Mouse (Mus musculus) heart, embryonic 15.5 days (tissue): ENCODE measurements around the gene Olfr152. TPM values are rescaled to one million over a fixed set of nuclear protein-coding genes. Genes with fewer than 3 reads are reported as not detected.

Source experiments
- ATAC-seq: fragments of 200-750 bp; cut with Nextera tagmentation; replicated peaks from 2 replicates; pipeline ENCODE4 v1.8.0; 2017; ENCODE audit warnings: low read depth, moderate TSS enrichment; ENCODE audit not compliant: insufficient number of reproducible peaks, insufficient read depth, low FRiP score
- H3K27ac ChIP-seq: fragments of 300-500 bp; sonication (generic); 2 replicates; pipeline ENCODE4 v1.5.1; 2015; ENCODE audit warnings: mild to moderate bottlenecking, inconsistent platforms
- H3K27me3 ChIP-seq: fragments of 300-500 bp; sonication (generic); 2 replicates; pipeline ENCODE4 v1.6.1; 2015; ENCODE audit warnings: inconsistent platforms
- H3K36me3 ChIP-seq: fragments of 300-500 bp; sonication (generic); 2 replicates; pipeline ENCODE4 v1.6.1; 2015; ENCODE audit warnings: mild to moderate bottlenecking, inconsistent platforms
- H3K4me1 ChIP-seq: fragments of 300-500 bp; sonication (generic); replicated peaks from 2 replicates; pipeline ENCODE4 v1.6.1; 2015; ENCODE audit warnings: inconsistent platforms
- H3K4me2 ChIP-seq: fragments of 300-500 bp; sonication (generic); 2 replicates; pipeline ENCODE4 v1.6.1; 2015; ENCODE audit warnings: inconsistent platforms, mild to moderate bottlenecking, moderate library complexity
- H3K4me3 ChIP-seq: fragments of 300-500 bp; sonication (generic); 2 replicates; pipeline ENCODE4 v1.5.1; 2015; ENCODE audit warnings: mild to moderate bottlenecking, inconsistent platforms
- H3K9ac ChIP-seq: fragments of 300-500 bp; sonication (generic); 2 replicates; pipeline ENCODE4 v1.6.1; 2015; ENCODE audit warnings: mild to moderate bottlenecking, inconsistent platforms
- H3K9me3 ChIP-seq: fragments of 300-500 bp; sonication (generic); replicated peaks from 2 replicates; pipeline ENCODE4 v1.6.1; 2016; ENCODE audit warnings: inconsistent platforms
- WGBS: fragments of 180-500 bp; shearing (Covaris S2); methylation state at CpG from one replicate; pipeline ENCODE4 v1.1.7; 2015; ENCODE audit warnings: mixed read lengths; 5-methylcytosine and 5-hydroxymethylcytosine counted together
- polyA plus RNA-seq: library from polyadenylated mRNA; unstranded; fragments of >200 nt; fragmentation: Nextera tagmentation; extraction: Ambion mirVana; gene quantifications from 2 replicates; pipeline ENCODE4 v1.2.1, GENCODE M21; 2015

Gene Olfr152
- not detected in 2 replicates for polyA plus RNA-seq

- H3K36me3 ChIP-seq = no peaks in the 10 kb centered on the region
- no peak within 1 kb of the TSS for H3K27ac ChIP-seq
- no peak within 1 kb of the TSS for H3K4me2 ChIP-seq
- H3K9me3 ChIP-seq = no peaks in the 10 kb centered on the region
- 75% methylated on average over 4 of the region's 4 CpGs for WGBS
- no peaks in the 10 kb centered on the region for H3K27me3 ChIP-seq
- no peak within 1 kb of the TSS for H3K9ac ChIP-seq
- no peak within 1 kb of the TSS for H3K4me3 ChIP-seq
- H3K4me1 ChIP-seq = no peaks in the 10 kb centered on the region
- no peak for ATAC-seq
These were observed at the start of gene Olfr152 for GRCm38 (mm10) chr2:87779183-87779582. TSS of gene Olfr152 (plus strand) at chr2:87779483.

GRCm38 (mm10) chr2:87739878-87740277, 39.4 kb upstream of the Olfr152 start, which contains the start of gene Olfr1138:
TSS of gene Olfr1138 (minus strand) at chr2:87739978.
- ATAC-seq = no peak
- Histone ChIP-seq H3K27me3 (no peaks in the 10 kb centered on the region), H3K4me3 (no peak within 1 kb of the TSS), H3K4me1 (no peaks in the 10 kb centered on the region), H3K4me2 (no peak within 1 kb of the TSS), H3K36me3 (no peaks in the 10 kb centered on the region), H3K9me3 (no peaks in the 10 kb centered on the region), H3K27ac (no peak within 1 kb of the TSS), H3K9ac (no peak within 1 kb of the TSS)
- WGBS = 69% methylated on average over 1 of the region's 1 CpGs

- no peaks in the 10 kb centered on the region for H3K4me1 ChIP-seq
These were observed 35.8 kb upstream of the Olfr152 start, which contains the start of gene Olfr1140 for GRCm38 (mm10) chr2:87743452-87743851. TSS of gene Olfr1140 (plus strand) at chr2:87743752.

GRCm38 (mm10) chr2:87753891-87754290, 25.4 kb upstream of the Olfr152 start, which contains the start of gene Olfr1141:
TSS of gene Olfr1141 (minus strand) at chr2:87753991.
- Histone ChIP-seq H3K4me1 (no peaks in the 10 kb centered on the region), H3K9me3 (no peaks in the 10 kb centered on the region), H3K27me3 (no peaks in the 10 kb centered on the region), H3K27ac (no peak within 1 kb of the TSS), H3K4me2 (no peak within 1 kb of the TSS), H3K4me3 (no peak within 1 kb of the TSS), H3K9ac (no peak within 1 kb of the TSS), H3K36me3 (no peaks in the 10 kb centered on the region)
- no peak for ATAC-seq
- WGBS = 72% methylated on average over 1 of the region's 1 CpGs

More at GRCm38 (mm10) chr2:87743452-87743851, 35.8 kb upstream of the Olfr152 start, which contains the start of gene Olfr1140:
- Histone ChIP-seq H3K4me3 (no peak within 1 kb of the TSS), H3K4me2 (no peak within 1 kb of the TSS), H3K36me3 (no peaks in the 10 kb centered on the region), H3K27ac (no peak within 1 kb of the TSS), H3K27me3 (no peaks in the 10 kb centered on the region), H3K9ac (no peak within 1 kb of the TSS), H3K9me3 (no peaks in the 10 kb centered on the region)
- WGBS = 70% methylated on average over 3 of the region's 3 CpGs
- ATAC-seq = no peak

- H3K4me1 ChIP-seq = no peaks in the 10 kb centered on the region
- H3K4me2 ChIP-seq = no peak overlapping the region
- no peaks in the 10 kb centered on the region for H3K9me3 ChIP-seq
- H3K36me3 ChIP-seq = no peaks in the 10 kb centered on the region
- no peak overlapping the region for H3K4me3 ChIP-seq
- H3K9ac ChIP-seq = no peak overlapping the region
- no peaks in the 10 kb centered on the region for H3K27me3 ChIP-seq
- no peak overlapping the region for H3K27ac ChIP-seq
- no peak for ATAC-seq
- 43% methylated on average over 1 of the region's 1 CpGs for WGBS
These were observed 3.1 kb upstream of the Olfr152 start for GRCm38 (mm10) chr2:87776143-87776542.

- H3K4me3 ChIP-seq = no peak within 1 kb of the TSS
- H3K9ac ChIP-seq = no peak within 1 kb of the TSS
- no peak within 1 kb of the TSS for H3K4me2 ChIP-seq
- ATAC-seq = no peak
- H3K27ac ChIP-seq = no peak within 1 kb of the TSS
- no peaks in the 10 kb centered on the region for H3K9me3 ChIP-seq
- no peaks in the 10 kb centered on the region for H3K4me1 ChIP-seq
- no peaks in the 10 kb centered on the region for H3K27me3 ChIP-seq
- H3K36me3 ChIP-seq = no peaks in the 10 kb centered on the region
These were observed 21.0 kb downstream of the Olfr152 start, which contains the start of gene Olfr1143 for GRCm38 (mm10) chr2:87800292-87800691. TSS of gene Olfr1143 (plus strand) at chr2:87800592.

- WGBS = 70% methylated on average over 1 of the region's 1 CpGs
These were observed 30.2 kb downstream of the Olfr152 start, which contains the start of gene Olfr1145 for GRCm38 (mm10) chr2:87809522-87809921. TSS of gene Olfr1145 (plus strand) at chr2:87809822.

GRCm38 (mm10) chr2:87830233-87830632, 51.0 kb downstream of the Olfr152 start, which contains the start of gene Olfr1148:
TSS of gene Olfr1148 (plus strand) at chr2:87830533.
- H3K27me3 ChIP-seq = no peaks in the 10 kb centered on the region
- ATAC-seq = no peak
- H3K4me3 ChIP-seq = no peak within 1 kb of the TSS
- H3K4me1 ChIP-seq = no peaks in the 10 kb centered on the region
- H3K4me2 ChIP-seq = no peak within 1 kb of the TSS
- no peaks in the 10 kb centered on the region for H3K36me3 ChIP-seq
- WGBS = 85% methylated on average over 1 of the region's 1 CpGs
- no peak within 1 kb of the TSS for H3K9ac ChIP-seq
- no peaks in the 10 kb centered on the region for H3K9me3 ChIP-seq
- H3K27ac ChIP-seq = no peak within 1 kb of the TSS

More at GRCm38 (mm10) chr2:87809522-87809921, 30.2 kb downstream of the Olfr152 start, which contains the start of gene Olfr1145:
- Histone ChIP-seq H3K36me3 (no peaks in the 10 kb centered on the region), H3K4me3 (no peak within 1 kb of the TSS), H3K27ac (no peak within 1 kb of the TSS), H3K4me2 (no peak within 1 kb of the TSS), H3K9ac (no peak within 1 kb of the TSS), H3K27me3 (no peaks in the 10 kb centered on the region), H3K4me1 (no peaks in the 10 kb centered on the region), H3K9me3 (no peaks in the 10 kb centered on the region)
- no peak for ATAC-seq

Other genes with a start within 250 kb of the Olfr152 start
- gene Olfr153, start 247.7 kb upstream of the Olfr152 start, polyA plus RNA-seq = not detected in 2 replicates
- not detected in 2 replicates for gene Olfr1128, start 233.9 kb upstream of the Olfr152 start, polyA plus RNA-seq
- not detected in 2 replicates for gene Olfr1129, start 205.6 kb upstream of the Olfr152 start, polyA plus RNA-seq
- not detected in 2 replicates for gene Olfr1130, start 173.3 kb upstream of the Olfr152 start, polyA plus RNA-seq
- not detected in 2 replicates for gene Olfr1131, start 152.4 kb upstream of the Olfr152 start, polyA plus RNA-seq
- gene Olfr1132, start 141.9 kb upstream of the Olfr152 start, polyA plus RNA-seq = not detected in 2 replicates
- gene Olfr1133, start 132.1 kb upstream of the Olfr152 start, polyA plus RNA-seq = not detected in 2 replicates
- gene Olfr1134, start 121.0 kb upstream of the Olfr152 start, polyA plus RNA-seq = not detected in 2 replicates
- not detected in 2 replicates for gene Olfr1135, start 105.8 kb upstream of the Olfr152 start, polyA plus RNA-seq
- gene Olfr1136, start 85.5 kb upstream of the Olfr152 start, polyA plus RNA-seq = not detected in 2 replicates
- not detected in 2 replicates for gene Olfr1137, start 66.3 kb upstream of the Olfr152 start, polyA plus RNA-seq
- gene Olfr1138, start 39.5 kb upstream of the Olfr152 start, polyA plus RNA-seq = not detected in 2 replicates
- gene Olfr1140, start 35.7 kb upstream of the Olfr152 start, polyA plus RNA-seq = not detected in 2 replicates
- not detected in 2 replicates for gene Olfr1141, start 25.5 kb upstream of the Olfr152 start, polyA plus RNA-seq
- not detected in 2 replicates for gene Olfr1143, start 21.1 kb downstream of the Olfr152 start, polyA plus RNA-seq
- not detected in 2 replicates for gene Olfr1145, start 30.3 kb downstream of the Olfr152 start, polyA plus RNA-seq
- not detected in 2 replicates for gene Olfr1148, start 51.0 kb downstream of the Olfr152 start, polyA plus RNA-seq
- gene Olfr1150-ps1, start 64.5 kb downstream of the Olfr152 start, polyA plus RNA-seq = not detected in 2 replicates
- not detected in 2 replicates for gene Olfr1151, start 76.4 kb downstream of the Olfr152 start, polyA plus RNA-seq
- gene Olfr1152, start 87.0 kb downstream of the Olfr152 start, polyA plus RNA-seq = not detected in 2 replicates
- gene Olfr1153, start 115.5 kb downstream of the Olfr152 start, polyA plus RNA-seq = not detected in 2 replicates
- gene Olfr1154, start 125.7 kb downstream of the Olfr152 start, polyA plus RNA-seq = not detected in 2 replicates
- not detected in 2 replicates for gene Olfr1155, start 165.7 kb downstream of the Olfr152 start, polyA plus RNA-seq
- not detected in 2 replicates for gene Olfr1156, start 173.6 kb downstream of the Olfr152 start, polyA plus RNA-seq
- gene Olfr1157, start 188.8 kb downstream of the Olfr152 start, polyA plus RNA-seq = not detected in 2 replicates
- not detected in 2 replicates for gene Olfr74, start 195.2 kb downstream of the Olfr152 start, polyA plus RNA-seq
- not detected in 2 replicates for gene Olfr1158, start 210.6 kb downstream of the Olfr152 start, polyA plus RNA-seq
- not detected in 2 replicates for gene Olfr1160, start 228.8 kb downstream of the Olfr152 start, polyA plus RNA-seq
- gene Olfr1161, start 243.3 kb downstream of the Olfr152 start, polyA plus RNA-seq = not detected in 2 replicates